Mouse (Mus musculus) CH12.LX (cell line): ENCODE data around the gene Arl8a. TPM values are rescaled to one million over a fixed set of nuclear protein-coding genes. Genes with fewer than 3 reads are reported as not detected.

ENCODE experiments used
- DNase-seq: peaks from one replicate; pipeline ENCODE4 v3.0.0-alpha.2; 2013; ENCODE audit errors: extremely low read depth
- H3K27ac ChIP-seq: 2 replicates; pipeline ENCODE4 v1.5.1; 2012; ENCODE audit warnings: low read depth, mild to moderate bottlenecking, control low read depth, moderate library complexity; ENCODE audit not compliant: insufficient read depth
- H3K27me3 ChIP-seq: replicated peaks from 2 replicates; pipeline ENCODE3; 2012; ENCODE audit warnings: inconsistent platforms
- H3K36me3 ChIP-seq, 2 experiments: replicated peaks in 1 of 2; 2 replicates each; pipeline versions ENCODE3 to v1.6.1; 2012; ENCODE audit warnings: inconsistent platforms in 1 of 2, low read length in 1 of 2, mild to moderate bottlenecking in 1 of 2, mixed read lengths in 1 of 2, moderate library complexity in 1 of 2; ENCODE audit not compliant: control insufficient read depth in 1 of 2, insufficient read depth in 1 of 2
- H3K4me1 ChIP-seq, 2 experiments: 2 replicates each; pipeline ENCODE4 v1.6.1; 2012; ENCODE audit warnings: inconsistent platforms in 1 of 2, moderate library complexity in 1 of 2; ENCODE audit not compliant: insufficient read depth in 2 of 2, control insufficient read depth in 1 of 2
- H3K4me2 ChIP-seq: 2 replicates; pipeline ENCODE4 v1.6.1; 2012; ENCODE audit warnings: low read depth, mild to moderate bottlenecking, control low read depth; ENCODE audit not compliant: poor library complexity, insufficient read depth, severe bottlenecking
- H3K4me3 ChIP-seq, 3 experiments: fragments of 150-350 bp in 1 of 3; sonication (generic) in 1 of 3; replicated peaks in 1 of 3; 2 replicates each; pipeline versions ENCODE3 to v1.5.1; 2011 to 2012; ENCODE audit warnings: low read depth in 2 of 3, low read length in 2 of 3, mild to moderate bottlenecking in 2 of 3, moderate library complexity in 2 of 3, control low read depth in 1 of 3, improper control_type of control experiment in 1 of 3, inconsistent platforms in 1 of 3, mixed read lengths in 1 of 3; ENCODE audit not compliant: poor library complexity in 1 of 3
- H3K79me2 ChIP-seq: replicated peaks from 2 replicates; pipeline ENCODE4 v1.6.1; 2012; ENCODE audit warnings: mild to moderate bottlenecking, moderate library complexity; ENCODE audit not compliant: control insufficient read depth, poor library complexity, insufficient read depth, severe bottlenecking; ENCODE audit errors: extremely low read depth
- H3K9ac ChIP-seq: 2 replicates; pipeline ENCODE4 v1.6.1; 2012; ENCODE audit warnings: low read depth, mild to moderate bottlenecking, control low read depth, moderate library complexity; ENCODE audit not compliant: insufficient read depth
- H3K9me3 ChIP-seq: replicated peaks from 2 replicates; pipeline ENCODE3; 2012; ENCODE audit warnings: low read length, inconsistent platforms, mixed read lengths
- BHLHE40 ChIP-seq: IDR thresholded peaks from 2 replicates; pipeline ENCODE4 v1.6.1; 2011; ENCODE audit warnings: mild to moderate bottlenecking, low read depth, low read length, improper control_type of control experiment
- CHD2 ChIP-seq: IDR thresholded peaks from 2 replicates; pipeline ENCODE4 v1.6.1; 2011; ENCODE audit warnings: low read length, improper control_type of control experiment
- E2F4 ChIP-seq: IDR thresholded peaks from 2 replicates; pipeline ENCODE4 v1.6.1; 2011; ENCODE audit warnings: low read depth, low read length, improper control_type of control experiment; ENCODE audit not compliant: insufficient replicate concordance
- ELF1 ChIP-seq: IDR thresholded peaks from 2 replicates; pipeline ENCODE4 v1.6.1; 2014; ENCODE audit warnings: low read depth, mild to moderate bottlenecking, inconsistent platforms, low read length, improper control_type of control experiment
- EP300 ChIP-seq: IDR thresholded peaks from 2 replicates; pipeline ENCODE4 v1.6.1; 2011; ENCODE audit warnings: low read length, improper control_type of control experiment
- ETS1 ChIP-seq: conservative IDR thresholded peaks from 2 replicates; pipeline ENCODE4 v1.6.1; 2012; ENCODE audit warnings: low read depth, mild to moderate bottlenecking, inconsistent platforms, low read length, improper control_type of control experiment, moderate library complexity
- HCFC1 ChIP-seq: IDR thresholded peaks from 2 replicates; pipeline ENCODE4 v1.6.1; 2012; ENCODE audit warnings: low read depth, mild to moderate bottlenecking, inconsistent platforms, low read length, improper control_type of control experiment
- JUND ChIP-seq: conservative IDR thresholded peaks from 2 replicates; pipeline ENCODE4 v1.6.1; 2011; ENCODE audit warnings: low read depth, low read length, improper control_type of control experiment
- MAX ChIP-seq: IDR thresholded peaks from 2 replicates; pipeline ENCODE4 v1.6.1; 2011; ENCODE audit warnings: low read length, improper control_type of control experiment
- MAZ ChIP-seq: IDR thresholded peaks from 2 replicates; pipeline ENCODE4 v1.6.1; 2012; ENCODE audit warnings: low read depth, mild to moderate bottlenecking, inconsistent platforms, low read length, improper control_type of control experiment, moderate library complexity
- MEF2A ChIP-seq: IDR thresholded peaks from 2 replicates; pipeline ENCODE4 v1.6.1; 2014; ENCODE audit warnings: low read depth, mild to moderate bottlenecking, inconsistent platforms, low read length, improper control_type of control experiment, borderline replicate concordance
- MXI1 ChIP-seq: IDR thresholded peaks from 2 replicates; pipeline ENCODE4 v1.6.1; 2011; ENCODE audit warnings: mild to moderate bottlenecking, low read depth, low read length, improper control_type of control experiment
- MYC ChIP-seq: IDR thresholded peaks from 2 replicates; pipeline ENCODE4 v1.6.1; 2011; ENCODE audit warnings: low read depth, mild to moderate bottlenecking, improper control_type of control experiment, low read length
- NELFE ChIP-seq: IDR thresholded peaks from 2 replicates; pipeline ENCODE4 v1.6.1; 2011; ENCODE audit warnings: low read depth, low read length, improper control_type of control experiment
- NRF1 ChIP-seq: IDR thresholded peaks from 2 replicates; pipeline ENCODE4 v1.6.1; 2014; ENCODE audit warnings: low read depth, mild to moderate bottlenecking, inconsistent platforms, low read length, improper control_type of control experiment, moderate library complexity
- POLR2A ChIP-seq: IDR thresholded peaks from 2 replicates; pipeline ENCODE4 v1.6.1; 2011; ENCODE audit warnings: low read depth, mild to moderate bottlenecking, improper control_type of control experiment, low read length
- RAD21 ChIP-seq: IDR thresholded peaks from 2 replicates; pipeline ENCODE4 v1.6.1; 2011; ENCODE audit warnings: low read depth, mild to moderate bottlenecking, low read length, improper control_type of control experiment, moderate library complexity
- RCOR1 ChIP-seq: conservative IDR thresholded peaks from 2 replicates; pipeline ENCODE4 v1.6.1; 2012; ENCODE audit warnings: low read depth, mild to moderate bottlenecking, inconsistent platforms, low read length, improper control_type of control experiment
- SIN3A ChIP-seq: IDR thresholded peaks from 2 replicates; pipeline ENCODE4 v1.6.1; 2012; ENCODE audit warnings: low read length, improper control_type of control experiment, inconsistent platforms
- TCF12 ChIP-seq: IDR thresholded peaks from 2 replicates; pipeline ENCODE4 v1.6.1; 2014; ENCODE audit warnings: low read depth, mild to moderate bottlenecking, inconsistent platforms, low read length, improper control_type of control experiment
- USF2 ChIP-seq: conservative IDR thresholded peaks from 2 replicates; pipeline ENCODE4 v1.6.1; 2011; ENCODE audit warnings: low read depth, low read length, improper control_type of control experiment
- ZMIZ1 ChIP-seq: IDR thresholded peaks from 2 replicates; pipeline ENCODE4 v1.6.1; 2012; ENCODE audit warnings: low read depth, mild to moderate bottlenecking, inconsistent platforms, low read length, improper control_type of control experiment
- ZNF384 ChIP-seq: IDR thresholded peaks from 2 replicates; pipeline ENCODE4 v1.6.1; 2012; ENCODE audit warnings: low read depth, low read length, improper control_type of control experiment, inconsistent platforms
- dilution Hi-C: fragments of 300-500 bp; cut with MboI; formaldehyde crosslinking; loops from 2 replicates; pipeline ENCODE4 v1.14.3; 2020; ENCODE audit warnings: low sequenced_read_pairs; ENCODE audit not compliant: extremely low pct_unique_long_range_greater_than_20kb, extremely low pct_ligation_motif_present
- in situ Hi-C: fragments of 300-500 bp; cut with MboI; formaldehyde crosslinking; loops from 3 replicates; pipeline ENCODE4 v1.14.3; 2019; ENCODE audit warnings: low sequenced_read_pairs, low pct_ligation_motif_present, low pct_unique_long_range_greater_than_20kb, mixed read lengths
- polyA plus RNA-seq: library from polyadenylated mRNA; unstranded; fragments of >175 nt; gene quantifications from 2 replicates; pipeline ENCODE4 v1.2.1, GENCODE M21; 2012; ENCODE audit warnings: low read depth; ENCODE audit not compliant: insufficient read length
- total RNA-seq, 2 experiments: library from RNA; depleted of rRNA; stranded (reverse); fragments of 300-350 nt in 1 of 2; fragments of >200 nt in 1 of 2; gene quantifications; 2 replicates each; pipeline ENCODE4 v1.2.3; 2012 to 2014

The Arl8a gene
- total and polyA plus RNA-seq, 3 experiments: 4.2 to 52.7 (median 10.9) TPM

DNA sequence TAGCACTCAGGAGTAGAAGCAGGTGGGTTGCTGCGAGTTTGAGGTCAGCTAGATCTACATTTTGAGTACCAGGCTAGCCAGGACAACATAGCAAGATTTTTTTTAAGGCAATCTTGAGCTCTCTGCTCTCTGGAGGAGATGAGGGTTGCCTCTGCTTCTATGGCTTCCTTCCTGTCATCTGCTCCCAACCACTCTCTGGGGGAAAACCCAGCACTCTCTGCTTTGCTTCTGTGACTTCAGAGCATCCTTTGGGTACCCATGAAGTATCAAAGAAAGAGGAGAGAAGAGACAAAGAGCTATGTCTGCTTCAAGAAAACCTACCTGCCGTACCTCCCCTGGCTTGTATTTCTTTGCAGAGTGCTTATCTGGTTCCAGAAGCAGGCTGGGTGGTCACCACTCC is 2.7 kb upstream of the Arl8a start:
- in situ Hi-C loops: no loop called here
- H3K4me2 ChIP-seq: no peak overlapping the region
- H3K27me3 ChIP-seq: no peaks in the 10 kb centered on the region
- TF ChIP-seq SIN3A (no peak), USF2 (no peak), EP300 (no peak), NRF1 (no peak), ZNF384 (no peak), E2F4 (no peak), RCOR1 (no peak), MXI1 (no peak), JUND (no peak), MEF2A (no peak), RAD21 (no peak)
- peak overlapping the region; percentile 31; the same call in 1 of the 2 replicates for H3K27ac ChIP-seq
- peaks cover 15% of the 10 kb centered on the region for H3K79me2 ChIP-seq
- H3K36me3 ChIP-seq: peaks cover 47 to 71% of the 10 kb centered on the region in 2 experiments
- H3K9me3 ChIP-seq: no peaks in the 10 kb centered on the region
- dilution Hi-C loops: no loop called here
- H3K4me1 ChIP-seq: peaks cover 10 to 75% of the 10 kb centered on the region in 2 experiments
- no peak overlapping the region for H3K9ac ChIP-seq
- no peak overlapping the region for H3K4me3 ChIP-seq
- DNase-seq: no peak

DNA sequence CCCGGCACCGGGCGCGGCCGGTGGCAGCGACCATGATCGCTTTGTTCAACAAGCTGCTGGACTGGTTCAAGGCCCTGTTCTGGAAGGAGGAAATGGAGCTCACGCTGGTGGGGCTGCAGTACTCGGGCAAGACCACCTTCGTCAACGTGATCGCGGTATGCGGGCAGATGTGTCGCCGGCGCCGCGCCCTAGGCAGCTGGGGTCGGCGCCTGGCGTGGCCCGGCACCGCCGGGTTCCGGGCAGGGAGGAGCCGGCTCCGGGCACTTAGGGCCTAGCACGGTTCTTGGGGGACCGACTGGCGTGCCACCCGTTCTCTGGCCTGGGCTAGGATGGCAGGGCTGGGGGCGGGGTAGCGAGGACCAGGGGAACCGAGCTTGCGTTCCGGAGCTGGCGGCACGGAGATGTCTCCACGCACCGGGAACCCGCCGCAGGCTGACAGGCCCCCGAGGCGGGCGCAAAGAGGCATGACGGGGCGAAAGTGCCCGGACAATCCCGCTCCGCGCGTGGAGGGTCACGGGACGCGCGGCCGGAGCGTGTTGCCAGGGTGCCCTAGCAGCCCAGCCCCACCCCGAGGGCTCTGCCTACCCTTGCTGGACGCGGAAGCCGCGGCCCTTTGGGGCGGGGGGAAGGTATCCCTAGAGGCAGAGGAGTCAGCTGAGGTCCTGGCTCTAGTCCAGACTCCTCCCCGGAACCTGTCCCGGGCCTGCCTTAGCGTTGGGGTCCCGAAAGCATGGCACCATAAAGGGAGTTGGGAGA is 500 bp downstream of the Arl8a start:
- H3K9me3 ChIP-seq: no peaks in the 10 kb centered on the region
- H3K4me3 ChIP-seq: peak overlapping the region; percentile 79 to 86 (median 82)
- no peaks in the 10 kb centered on the region for H3K27me3 ChIP-seq
- H3K4me2 ChIP-seq: peak overlapping the region; percentile 88
- peaks cover 22 to 67% of the 10 kb centered on the region in 2 experiments for H3K36me3 ChIP-seq
- TF ChIP-seq MAZ: 0 out of 2 replicates have a peak, but pooled peaks have one; percentile 24
- TF ChIP-seq BHLHE40: peak; percentile 77
- TF ChIP-seq CHD2: no peak
- peak; percentile 16; the same call in 1 of the 2 replicates for TF ChIP-seq TCF12
- TF ChIP-seq MXI1: peak; percentile 27
- 0 out of 2 replicates have a peak, but pooled peaks have one; percentile 12 for TF ChIP-seq NELFE
- no peak; the same call in 1 of the 2 replicates for TF ChIP-seq USF2
- no peak for TF ChIP-seq JUND
- peak; percentile 46; the same call in 1 of the 2 replicates for TF ChIP-seq POLR2A
- TF ChIP-seq HCFC1: no peak
- TF ChIP-seq ELF1: peak; percentile 86
- TF ChIP-seq MAX: no peak
- peak; percentile 26; the same call in 1 of the 2 replicates for TF ChIP-seq ZMIZ1
- TF ChIP-seq ETS1: peak; percentile 45
- TF ChIP-seq MYC: 0 out of 2 replicates have a peak, but pooled peaks have one; percentile 9
- TF ChIP-seq SIN3A: peak; percentile 83
- TF ChIP-seq, all 38 proteins: peak for 11
- peak overlapping the region; percentile 67 for H3K9ac ChIP-seq
- dilution Hi-C loops (no loop called here), in situ Hi-C loops (no loop called here)
- H3K79me2 ChIP-seq: peaks cover 14% of the 10 kb centered on the region
- peaks cover 10 to 63% of the 10 kb centered on the region in 2 experiments for H3K4me1 ChIP-seq
- peak overlapping the region; percentile 34 for H3K27ac ChIP-seq
- DNase-seq: peak; percentile 79
